Mouse (Mus musculus): ENCODE data around the gene Kalrn.
A peak's percentile ranks its signal among the peaks of the same experiment; 100 is the strongest.

The Kalrn gene

DNA sequence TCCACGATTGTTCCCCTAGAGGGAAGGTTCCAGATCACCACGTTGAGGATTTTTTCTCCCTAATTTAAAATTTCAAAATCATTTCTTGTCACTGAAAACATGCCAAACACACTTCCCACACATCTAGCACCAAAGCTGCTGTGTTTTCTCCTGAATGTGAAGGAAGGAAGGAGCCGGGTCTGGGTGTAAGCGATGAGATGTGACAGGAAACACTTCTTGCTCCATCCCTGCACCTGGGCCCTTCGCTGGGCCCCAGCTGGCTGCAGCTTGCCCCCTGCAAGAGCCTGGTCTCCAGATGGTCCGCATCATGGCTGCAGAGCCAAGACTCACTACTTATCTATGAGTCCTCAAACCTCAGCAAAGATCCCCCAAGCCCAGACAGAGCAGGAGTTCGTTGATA is 158.8 kb downstream of the Kalrn start:
- no peak for DNase-seq

- peak; percentile 51 for DNase-seq
These were observed 159.4 kb downstream of the Kalrn start for GRCm38 (mm10) chr16:34413868-34414333.

- no peak for DNase-seq
These were observed 166.3 kb downstream of the Kalrn start for GRCm38 (mm10) chr16:34407036-34407435.

- no peak for DNase-seq
These were observed 168.2 kb downstream of the Kalrn start for GRCm38 (mm10) chr16:34405094-34405493.

- no peak for DNase-seq
These were observed 172.1 kb downstream of the Kalrn start for GRCm38 (mm10) chr16:34401216-34401615.

DNA sequence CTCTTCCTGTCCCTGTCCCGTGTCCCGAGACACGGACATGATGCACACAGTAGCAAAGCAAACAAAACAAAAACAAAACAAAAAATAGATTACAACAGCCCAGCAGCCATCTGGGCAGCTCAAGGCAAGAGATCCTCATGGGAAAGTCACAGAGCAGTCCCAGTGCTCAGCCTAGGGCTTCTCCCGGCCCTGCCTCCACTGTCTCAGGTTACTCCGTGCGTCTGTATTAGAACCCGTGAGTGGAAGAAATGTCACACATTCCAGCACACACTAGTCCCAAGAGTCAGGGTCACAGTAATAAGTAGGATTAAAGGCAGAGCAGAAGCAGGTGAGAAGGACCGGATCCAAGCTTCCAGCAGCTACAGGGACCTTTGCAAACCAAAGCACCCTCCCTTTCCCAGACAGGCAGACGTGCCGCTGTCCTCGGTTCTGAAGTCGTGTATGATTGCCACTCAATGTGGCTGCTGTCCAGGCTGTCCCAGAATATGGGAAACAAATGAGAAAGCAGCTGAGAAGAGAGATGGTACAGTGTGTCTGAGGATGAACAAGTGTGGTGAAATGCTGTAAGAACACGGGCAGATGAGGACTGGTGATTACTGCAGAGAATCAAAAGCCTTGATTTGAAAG is 173.1 kb downstream of the Kalrn start:
- no peak for DNase-seq

DNA sequence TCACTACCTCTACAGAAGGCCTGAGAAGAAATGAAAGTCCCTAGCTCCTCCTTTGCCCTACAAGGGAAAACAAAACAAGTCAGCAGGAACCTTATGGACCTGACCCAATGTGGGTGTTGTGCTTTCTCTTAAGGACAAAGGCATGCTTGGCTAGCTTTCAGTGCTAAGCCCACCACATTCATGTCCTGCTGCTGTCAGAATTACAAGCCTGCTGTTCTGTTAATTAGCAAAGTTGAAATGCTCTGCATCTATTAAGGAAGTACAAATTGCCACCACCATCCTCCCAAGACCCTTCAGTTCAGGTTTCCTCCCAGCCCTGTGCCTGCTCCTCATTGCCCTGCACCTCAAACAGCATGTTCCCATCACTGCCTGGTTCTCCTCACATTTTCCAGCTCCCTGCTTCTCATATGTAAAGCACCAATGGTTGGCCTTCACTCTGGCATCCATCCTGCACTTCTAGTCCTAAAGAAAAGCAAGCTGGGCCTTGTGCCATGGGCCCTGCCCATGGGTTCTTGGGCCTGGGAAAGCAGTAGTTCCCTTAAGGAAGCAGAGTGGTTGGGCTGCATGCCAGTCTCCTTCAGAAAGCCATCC is 178.0 kb downstream of the Kalrn start:
- DNase-seq: no peak

GRCm38 (mm10) chr16:34389520-34390271 is 183.6 kb downstream of the Kalrn start:
- peak; percentile 76 for DNase-seq

GRCm38 (mm10) chr16:34388871-34389270 is 184.5 kb downstream of the Kalrn start:
- DNase-seq: peak; percentile 62

DNA sequence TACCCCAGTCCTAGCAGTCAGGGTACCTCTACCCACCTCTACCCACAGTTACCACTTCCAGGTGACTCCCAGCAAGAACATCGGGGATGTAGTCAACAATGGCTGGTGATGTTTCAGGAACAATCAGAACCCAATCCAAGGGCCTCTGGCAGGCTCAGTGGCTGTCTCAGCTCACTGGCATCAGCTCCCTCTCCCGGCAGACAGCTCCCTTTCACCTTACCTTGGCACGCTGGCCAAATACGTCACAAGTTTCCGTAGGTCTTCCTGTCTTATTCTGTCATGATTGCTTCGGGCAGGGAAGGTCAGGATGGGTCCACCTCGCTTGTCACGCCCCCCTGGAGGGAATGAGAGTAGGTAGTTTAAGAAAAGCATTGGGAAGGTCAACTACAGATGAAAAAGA is 188.3 kb downstream of the Kalrn start:
- no peak for DNase-seq

DNA sequence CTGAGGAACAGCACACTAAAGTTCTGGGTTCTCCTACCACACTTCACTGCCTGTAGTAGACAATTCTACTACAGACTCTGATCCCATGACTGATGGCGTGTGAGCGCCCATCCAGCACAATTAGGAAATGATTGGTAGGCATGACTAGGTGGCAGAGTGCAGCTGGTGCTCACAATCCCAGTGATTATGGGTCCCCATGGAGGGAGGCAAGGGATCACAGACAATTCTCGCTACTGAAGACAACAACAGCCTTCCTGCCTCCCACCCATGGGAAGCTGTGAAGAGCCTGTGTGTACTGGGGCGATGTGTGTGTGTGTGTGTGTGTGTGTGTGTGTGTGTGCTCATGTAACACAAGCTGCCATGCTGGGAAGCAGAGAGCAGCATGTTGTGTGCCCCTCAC is 190.3 kb downstream of the Kalrn start:
- DNase-seq: no peak

DNA sequence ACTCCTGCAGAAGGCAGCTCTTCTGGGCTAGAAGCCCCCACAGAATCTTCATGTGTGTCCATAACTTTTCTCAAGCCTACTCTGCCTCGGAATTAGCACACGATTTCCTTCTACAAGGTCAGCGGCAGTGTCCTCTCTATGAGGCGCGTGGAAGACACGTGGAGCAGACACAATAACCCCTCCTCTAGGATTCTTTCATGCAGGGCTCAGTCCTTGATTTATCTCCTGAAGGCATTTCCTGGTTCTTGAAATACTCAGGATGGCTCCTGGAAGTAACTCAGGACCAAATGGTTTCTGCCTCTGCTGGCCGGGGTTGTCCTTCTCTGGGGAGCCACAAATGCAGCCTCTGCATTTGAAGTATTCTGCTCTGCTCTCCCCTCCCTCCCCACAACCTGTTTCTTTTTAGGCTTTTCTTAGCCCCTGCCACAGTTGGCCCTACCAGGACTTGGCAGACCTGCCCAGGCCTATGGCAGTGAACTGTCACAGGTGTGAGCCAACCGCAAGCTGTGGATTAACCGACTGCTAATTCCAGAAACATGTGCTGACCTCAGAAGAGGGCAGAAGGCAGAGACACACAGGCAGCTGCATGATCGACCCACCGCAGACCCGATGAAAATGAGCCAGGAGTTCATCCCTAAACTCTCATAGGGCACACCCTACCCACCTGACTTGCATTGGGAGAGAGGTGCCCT is 197.0 kb downstream of the Kalrn start:
- no peak for DNase-seq

GRCm38 (mm10) chr16:34373519-34373918 is 199.8 kb downstream of the Kalrn start:
- no peak for DNase-seq

- DNase-seq: no peak
These were observed 201.1 kb downstream of the Kalrn start for GRCm38 (mm10) chr16:34372103-34372741.

DNA sequence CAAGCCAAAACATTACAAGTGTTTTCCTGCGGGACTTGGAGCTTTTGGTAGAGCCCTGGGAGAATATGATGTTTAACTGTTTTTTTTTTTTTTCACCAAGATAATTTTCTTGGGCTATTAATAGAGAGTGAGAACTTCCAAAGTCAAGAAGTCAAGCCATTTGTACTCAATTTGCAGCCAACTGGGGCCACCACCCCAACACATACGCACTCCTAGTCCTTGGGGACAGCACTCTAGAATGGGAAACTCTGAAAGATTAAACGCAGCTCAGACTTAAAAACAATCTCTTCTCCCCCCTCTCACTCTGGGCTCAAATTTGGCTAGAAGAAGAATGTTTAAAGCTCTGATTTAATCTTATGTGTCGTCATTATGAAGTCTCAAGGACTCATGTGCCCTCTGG is 214.1 kb downstream of the Kalrn start:
- no peak for DNase-seq

GRCm38 (mm10) chr16:34355547-34355946 is 217.8 kb downstream of the Kalrn start:
- no peak for DNase-seq

DNA sequence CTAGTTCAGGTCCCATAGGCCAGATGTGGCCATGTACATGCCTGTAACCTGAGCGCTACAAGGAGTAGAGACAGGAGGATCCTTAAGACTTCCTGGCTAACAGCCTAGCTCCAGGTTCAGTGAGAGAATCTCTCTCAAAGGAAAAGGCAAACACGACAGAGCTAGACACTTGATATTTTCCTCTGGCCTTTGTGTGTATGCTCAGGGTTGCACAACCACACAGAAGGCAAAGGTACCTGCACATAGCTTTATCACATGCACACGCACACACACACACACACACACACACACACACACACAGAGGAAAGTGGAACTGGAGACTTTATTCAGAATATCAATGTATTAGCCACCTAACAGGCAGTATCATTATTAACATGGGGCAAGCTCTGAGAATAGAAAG is 219.3 kb downstream of the Kalrn start:
- DNase-seq: no peak

- no peak for DNase-seq
These were observed 220.6 kb downstream of the Kalrn start for GRCm38 (mm10) chr16:34352747-34353146.

- no peak for DNase-seq
These were observed 221.7 kb downstream of the Kalrn start for GRCm38 (mm10) chr16:34351575-34352150.

DNA sequence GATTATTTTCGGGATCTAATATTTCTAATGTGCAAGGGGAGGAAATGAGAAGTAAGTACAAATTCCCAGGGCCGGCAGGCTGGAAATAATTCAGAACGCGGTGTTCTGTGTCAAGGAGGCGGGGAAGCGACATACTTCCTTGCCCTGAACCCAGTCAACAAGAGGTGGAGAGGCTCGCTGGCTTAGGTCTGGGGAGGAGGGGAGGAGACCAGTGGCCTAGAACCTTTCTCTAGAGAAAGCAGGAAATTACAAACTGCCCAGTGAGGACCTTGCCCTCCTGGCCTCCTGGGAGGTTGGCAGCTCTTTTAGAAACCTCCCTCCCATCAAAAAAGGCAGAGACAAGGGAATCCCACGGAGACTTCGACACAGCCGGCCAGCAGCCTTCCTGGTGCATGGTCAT is 225.8 kb downstream of the Kalrn start:
- no peak for DNase-seq

- no peak for DNase-seq
These were observed 228.1 kb downstream of the Kalrn start for GRCm38 (mm10) chr16:34344895-34345876.

Data from cerebellum, adult 9-11 months (tissue).